Mouse (Mus musculus): ENCODE measurements around the gene Mgat4e.

Mgat4e gene

DNA sequence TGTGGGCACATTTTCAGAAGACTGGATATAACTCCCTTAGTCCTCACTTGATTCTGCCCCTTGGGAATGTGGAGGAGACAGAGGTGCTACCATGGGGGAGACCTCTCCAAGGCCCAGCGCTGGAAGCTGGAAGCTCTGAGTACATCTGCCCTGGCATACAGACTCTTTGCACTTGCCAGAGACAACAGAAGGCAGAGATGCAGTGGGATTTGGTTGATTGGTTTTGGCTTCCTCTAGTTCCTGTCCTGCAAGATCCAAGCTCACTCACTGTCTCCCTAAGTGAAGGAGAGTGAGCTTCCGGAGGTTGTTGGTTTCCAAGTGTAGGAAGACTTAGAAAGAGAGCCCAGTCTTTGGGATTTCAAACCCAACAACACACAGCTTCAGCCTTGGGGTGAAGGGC, 33.6 kb downstream of the Mgat4e start:
- intact Hi-C loops (cut with DNase I) = no loop called here

DNA sequence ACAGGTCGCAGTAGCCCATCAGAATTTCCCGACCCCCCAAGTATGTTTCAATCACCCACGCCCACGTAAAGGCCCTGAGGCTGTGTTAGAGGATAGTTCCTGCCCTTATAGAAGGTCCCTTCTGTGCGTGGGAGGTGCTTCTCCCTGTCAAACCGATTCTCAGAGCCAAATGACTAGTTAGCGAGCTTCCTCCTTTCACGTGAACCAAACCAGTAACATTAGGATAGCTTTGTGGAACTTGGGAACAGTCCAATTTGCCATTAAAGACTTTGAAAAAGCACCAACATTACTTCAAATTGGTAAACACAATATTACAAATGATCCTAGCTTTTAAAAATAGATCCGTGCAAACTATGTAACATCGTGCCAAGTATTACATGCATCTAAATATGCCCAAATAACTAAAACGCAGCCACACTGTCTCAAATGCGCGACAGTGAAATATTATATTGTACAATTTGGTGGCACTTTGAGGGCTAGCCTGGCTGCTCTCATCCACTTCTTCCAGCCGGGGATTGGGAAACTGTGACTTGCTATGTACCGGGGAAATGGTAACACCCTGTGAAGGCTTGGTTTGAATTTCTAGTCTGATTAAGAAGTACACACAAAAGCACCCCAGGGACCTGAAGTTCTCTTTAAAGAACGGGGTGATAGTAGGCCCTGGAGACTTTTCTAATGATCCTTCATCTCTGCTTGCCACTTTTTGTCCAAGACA, 35.4 kb downstream of the Mgat4e start:
- intact Hi-C loops (cut with DNase I) = no loop called here

DNA sequence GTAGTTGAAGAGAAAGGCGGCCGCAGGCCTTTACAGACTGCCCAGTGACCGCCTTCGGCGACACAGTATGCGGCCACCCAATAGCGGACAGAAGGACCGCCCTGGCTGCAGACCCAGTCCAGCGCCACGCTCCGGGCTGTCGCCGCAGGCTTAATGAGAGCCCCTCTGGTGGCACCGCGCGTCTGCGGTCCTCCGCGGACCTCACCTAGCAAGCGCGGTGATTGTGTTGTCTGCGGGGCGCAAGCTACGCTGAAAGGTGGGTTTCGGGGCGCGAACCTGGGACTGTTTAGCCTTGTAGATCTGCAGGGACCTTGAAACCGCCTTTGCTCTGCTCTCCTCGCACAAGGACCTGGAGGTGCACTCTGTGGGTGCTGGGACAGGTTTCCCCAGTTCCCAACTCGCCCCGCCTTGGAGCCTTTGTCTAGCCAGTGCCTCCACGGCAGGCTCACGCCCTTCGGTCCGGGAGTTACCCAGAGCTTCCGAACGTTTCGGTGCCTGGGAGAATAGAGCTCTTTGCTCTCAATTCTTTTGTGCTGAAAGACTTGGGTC, 36.1 kb downstream of the Mgat4e start:
- intact Hi-C loops (cut with DNase I) = no loop called here

DNA sequence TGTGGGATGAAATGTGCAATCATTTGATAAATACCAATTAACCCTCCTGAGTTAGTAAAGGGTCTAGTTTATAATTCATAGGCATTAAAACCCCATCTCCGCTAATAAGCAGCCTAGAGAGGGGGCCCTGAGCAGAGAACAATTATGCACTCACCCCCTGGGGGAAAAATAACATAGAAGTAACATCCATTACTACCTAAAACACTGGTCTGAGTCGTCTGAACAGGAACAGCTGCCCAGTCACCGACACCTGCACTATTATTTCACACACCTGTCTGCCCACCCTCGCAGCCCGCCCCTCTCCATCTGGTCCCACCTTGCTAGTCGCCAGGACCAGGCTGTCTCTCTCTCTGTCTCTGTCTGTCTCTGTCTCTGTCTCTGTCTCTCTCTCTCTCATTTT, 36.9 kb downstream of the Mgat4e start:
- intact Hi-C loops (cut with DNase I) = no loop called here

- intact Hi-C loops (cut with DNase I) = no loop called here
These were observed 37.3 kb downstream of the Mgat4e start for GRCm38 (mm10) chr1:134512183-134512582.

DNA sequence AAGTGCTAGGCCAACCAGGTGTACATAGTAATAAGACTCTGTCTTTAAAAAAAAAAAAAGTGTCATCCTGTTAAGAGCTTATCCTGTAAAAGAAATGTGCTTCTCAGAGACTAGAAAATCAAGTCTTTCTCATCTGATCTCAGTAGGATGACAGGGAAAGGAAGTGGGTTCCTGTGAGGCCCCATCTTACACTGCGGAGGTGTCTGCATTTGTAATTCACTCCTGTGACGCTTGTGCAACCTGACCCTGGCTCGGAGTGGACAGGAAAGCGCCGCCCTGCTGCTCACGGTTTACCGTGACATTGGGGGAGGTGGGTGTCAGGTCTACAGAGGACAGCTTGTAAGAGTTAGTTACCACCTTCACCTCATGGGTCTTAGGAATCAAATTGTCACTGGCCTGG, 39.5 kb downstream of the Mgat4e start:
- intact Hi-C loops (cut with DNase I) = no loop called here

DNA sequence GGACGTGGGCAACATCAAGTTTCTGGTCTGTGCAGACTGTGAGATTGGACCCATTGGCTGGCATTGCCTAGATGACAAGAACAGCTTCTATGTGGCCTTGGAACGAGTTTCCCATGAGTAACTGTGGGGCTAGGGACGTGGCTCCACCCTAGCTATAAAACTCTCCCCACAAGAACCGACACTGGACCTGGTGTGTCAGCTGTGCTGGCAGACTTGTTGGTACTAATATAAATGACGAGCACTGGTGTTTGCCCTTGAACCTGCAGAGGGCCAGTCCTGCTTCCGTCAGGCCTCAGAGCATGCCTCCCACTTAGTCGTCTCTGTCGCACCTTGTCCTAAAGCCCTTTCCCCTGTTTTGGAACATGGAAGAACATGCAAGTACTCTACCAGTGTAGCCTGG, 43.3 kb downstream of the Mgat4e start:
- intact Hi-C loops (cut with DNase I) = no loop called here

GRCm38 (mm10) chr1:134500916-134501315, 48.6 kb downstream of the Mgat4e start:
- intact Hi-C loops (cut with DNase I) = no loop called here

DNA sequence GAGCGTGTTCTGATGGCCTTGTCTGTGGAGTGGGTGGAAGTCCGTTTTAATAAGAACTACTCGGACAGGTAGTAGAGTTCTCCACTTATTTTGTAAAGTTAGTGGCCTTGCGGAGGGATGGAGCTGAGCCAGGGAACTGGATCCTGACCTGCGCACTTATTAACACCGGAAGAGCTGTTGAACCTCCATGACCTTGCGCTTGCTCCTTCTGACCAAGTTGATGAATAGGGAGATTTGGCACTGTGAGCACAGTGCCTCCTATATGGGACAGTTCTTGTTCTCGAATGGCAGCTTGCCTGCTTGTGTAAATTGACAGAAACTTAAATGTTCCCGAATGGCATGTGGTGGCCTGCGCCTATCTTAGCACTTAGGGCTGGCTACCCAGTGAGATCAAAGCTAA, 53.5 kb downstream of the Mgat4e start:
- intact Hi-C loops (cut with DNase I) = no loop called here

DNA sequence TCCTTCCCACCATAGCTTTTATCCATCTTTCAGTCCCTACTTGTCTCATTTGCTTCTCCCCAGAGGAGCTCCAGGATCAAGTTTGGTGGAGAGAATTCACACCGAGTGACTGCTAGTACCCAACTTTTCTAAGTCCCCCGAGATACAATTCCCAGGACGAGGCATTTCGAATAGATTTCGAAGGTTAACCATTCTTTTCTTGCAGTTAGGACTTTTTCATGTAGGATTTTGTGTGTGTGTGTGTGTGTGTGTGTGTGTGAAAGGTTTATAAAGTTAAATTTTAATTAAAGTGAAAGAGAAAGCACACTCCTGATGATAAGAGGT, 54.3 kb downstream of the Mgat4e start:
- intact Hi-C loops (cut with DNase I) = no loop called here

- intact Hi-C loops (cut with DNase I) = loop anchor here (5.0 kb wide), 1 partner anchor 42 kb away; no protein-coding TSS in a partner anchor
These were observed 54.9 kb downstream of the Mgat4e start, which contains the start of gene Rabif for GRCm38 (mm10) chr1:134494428-134495215. TSS of gene Rabif (plus strand) at chr1:134494648.

- intact Hi-C loops (cut with DNase I) = loop anchor here (5.0 kb wide), 1 partner anchor 42 kb away; no protein-coding TSS in a partner anchor
These were observed 55.5 kb downstream of the Mgat4e start for GRCm38 (mm10) chr1:134493956-134494355.

GRCm38 (mm10) chr1:134493496-134493895, 56.0 kb downstream of the Mgat4e start:
- intact Hi-C loops (cut with DNase I) = loop anchor here (5.0 kb wide), 1 partner anchor 41 kb away; no protein-coding TSS in a partner anchor

DNA sequence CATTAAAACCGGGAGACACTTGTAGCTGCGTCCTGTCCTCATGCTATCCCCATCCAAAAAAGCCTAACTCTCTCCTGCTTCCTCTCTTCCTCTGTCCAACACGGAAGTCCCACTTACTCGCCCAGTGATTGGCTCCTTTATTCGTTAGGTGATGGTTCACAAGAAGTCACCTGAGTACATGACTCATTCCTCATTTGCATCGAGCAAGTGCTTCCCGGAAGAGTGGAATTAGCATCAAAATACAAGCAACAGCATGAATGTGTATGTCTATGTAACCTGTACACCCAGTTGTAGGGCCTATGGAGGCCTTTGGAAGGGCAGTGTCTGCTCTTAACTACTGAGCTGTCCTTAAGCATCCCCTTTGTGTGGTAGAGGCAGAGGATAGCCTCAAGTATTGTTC, 57.2 kb downstream of the Mgat4e start:
- intact Hi-C loops (cut with DNase I) = loop anchor here (5.0 kb wide), 1 partner anchor 40 kb away; no protein-coding TSS in a partner anchor

Data from adrenal gland (tissue).